Mouse (Mus musculus): ENCODE data around the gene Gorasp2. TPM values are rescaled to one million over a fixed set of nuclear protein-coding genes. Genes with fewer than 3 reads are reported as not detected.

Gorasp2 gene
- total RNA-seq (2021) = 100 to 1,000 TPM; 104 to 108 TPM

- DNase-seq = peak; percentile 96
These were observed at the start of gene Gorasp2 for GRCm38 (mm10) chr2:70660887-70661714. Gene Gorasp2 (plus strand): TSS chr2:70661576.

GRCm38 (mm10) chr2:70614745-70615351 lies 46.5 kb upstream of the Gorasp2 start:
- DNase-seq = no peak

- DNase-seq = no peak
These were observed 45.3 kb upstream of the Gorasp2 start for GRCm38 (mm10) chr2:70616076-70616475.

DNA sequence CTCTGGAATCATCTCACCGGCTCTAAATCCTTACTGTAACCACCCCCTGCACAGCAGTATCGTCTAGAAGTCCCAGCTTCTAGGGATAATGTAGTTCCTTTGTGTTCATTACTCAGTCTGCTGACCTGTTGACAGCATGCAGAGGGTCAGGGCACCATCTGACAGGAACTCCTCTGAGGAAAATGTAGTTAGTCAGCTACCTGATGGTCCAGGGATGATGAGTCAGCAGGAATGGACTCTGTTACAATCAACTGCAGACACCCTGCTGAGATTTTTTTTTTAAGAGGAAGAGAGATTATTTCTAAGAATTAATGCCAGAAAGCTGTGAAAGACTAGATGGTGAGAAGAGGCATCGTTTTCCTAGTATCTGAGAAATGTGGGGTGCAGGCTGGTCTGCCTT lies 44.8 kb upstream of the Gorasp2 start:
- no peak for DNase-seq

GRCm38 (mm10) chr2:70619232-70619835 lies 42.0 kb upstream of the Gorasp2 start:
- no peak for DNase-seq

- DNase-seq = peak; percentile 63 to 65
These were observed 41.2 kb upstream of the Gorasp2 start for GRCm38 (mm10) chr2:70620225-70620624.

DNA sequence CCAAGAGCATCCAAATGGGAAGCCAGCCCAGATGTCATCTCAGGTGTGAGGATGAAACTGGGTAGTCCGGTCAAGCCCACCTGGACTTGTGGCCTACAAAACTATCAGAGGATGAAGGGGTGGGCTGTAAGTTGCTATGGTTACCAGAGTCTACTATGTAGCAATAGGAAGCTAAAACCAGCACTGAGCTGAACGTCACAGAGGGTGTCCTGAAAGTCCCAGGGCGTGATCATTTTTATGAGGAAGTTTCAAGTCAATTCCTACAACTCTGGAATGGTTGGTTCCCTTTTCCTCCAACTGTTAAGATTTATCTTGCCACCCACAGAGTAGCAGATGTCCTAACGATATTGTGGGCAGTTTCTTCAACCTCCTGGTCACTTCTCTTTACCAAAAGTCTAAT lies 39.1 kb upstream of the Gorasp2 start:
- no peak for DNase-seq

DNA sequence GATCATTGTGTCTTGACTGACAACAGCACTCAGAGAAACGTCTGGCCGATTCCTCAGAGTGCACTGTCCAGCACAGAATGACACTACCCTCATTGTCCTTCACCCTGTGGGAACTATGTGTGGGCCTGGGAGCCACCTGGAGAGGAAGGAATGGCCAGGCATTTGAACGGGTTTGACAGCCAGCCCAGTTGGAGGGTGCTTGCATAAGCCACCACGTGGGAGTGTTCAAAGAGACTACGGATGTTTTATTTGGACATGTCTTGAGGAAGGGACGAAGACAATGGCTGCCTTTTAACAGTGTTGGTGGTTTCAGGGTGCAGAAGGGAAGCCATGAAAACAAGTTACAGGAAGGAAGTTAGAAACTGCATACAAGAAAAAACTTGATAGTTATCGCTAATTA lies 35.6 kb upstream of the Gorasp2 start:
- DNase-seq = no peak

DNA sequence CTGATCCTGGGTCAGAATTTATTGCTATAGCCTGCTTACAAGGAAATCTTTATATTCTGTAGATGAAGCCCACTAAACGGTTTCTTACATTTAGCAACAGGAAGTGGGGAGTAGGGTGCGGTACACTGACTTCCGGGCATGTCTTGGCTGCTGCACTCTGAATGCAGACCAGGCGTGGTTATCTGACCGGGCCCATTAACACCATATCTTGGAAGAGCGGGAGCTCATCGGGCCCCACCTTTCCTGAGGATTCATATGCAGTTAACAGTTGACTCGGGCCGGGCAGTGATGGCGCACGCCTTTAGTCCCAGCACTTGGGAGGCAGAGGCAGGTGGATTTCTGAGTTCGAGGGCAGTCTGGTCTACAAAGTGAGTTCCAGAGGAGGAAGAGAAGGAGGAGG lies 33.0 kb upstream of the Gorasp2 start:
- DNase-seq = no peak

DNA sequence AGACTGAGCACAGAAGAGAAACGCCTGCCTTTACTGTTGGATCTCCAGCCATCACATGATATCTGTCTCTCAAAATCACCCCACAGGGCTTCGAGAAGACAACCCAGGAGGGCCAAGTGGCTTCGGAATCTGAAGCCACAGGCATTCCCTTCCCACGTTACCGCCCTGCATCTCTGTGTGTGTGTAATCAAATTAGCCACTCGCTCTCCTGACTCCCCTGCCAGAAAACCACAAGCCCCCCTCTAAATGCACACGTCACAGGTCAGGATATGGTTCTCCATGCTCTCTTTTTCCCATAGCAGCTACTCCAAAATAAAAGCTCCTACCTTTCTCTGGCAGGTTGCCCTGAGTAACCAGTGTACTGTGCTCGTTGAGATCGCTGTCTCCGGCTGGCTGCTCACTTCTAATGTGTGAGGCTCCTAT lies 32.0 kb upstream of the Gorasp2 start:
- peak in 1 of 2 experiments; percentile 7 for DNase-seq

DNA sequence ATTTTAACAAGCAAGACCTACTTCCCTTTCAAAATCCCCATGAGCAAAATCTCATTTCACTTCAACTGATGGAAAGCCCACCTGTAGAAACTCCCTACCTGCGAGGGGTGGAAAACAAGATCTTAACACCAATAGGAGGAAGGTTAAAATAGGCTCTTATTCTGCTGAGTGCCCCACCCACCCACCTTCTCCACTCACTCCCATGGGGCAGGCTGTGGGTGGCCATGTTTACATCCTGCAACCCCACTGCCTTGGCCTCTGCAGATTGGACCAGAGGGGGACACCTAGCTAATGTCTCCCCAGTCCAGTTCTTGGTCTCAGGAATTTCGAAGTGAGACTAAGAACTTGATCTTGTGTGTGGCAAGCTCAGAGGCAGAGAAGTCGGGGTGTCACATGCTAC lies 31.5 kb upstream of the Gorasp2 start:
- no peak for DNase-seq

DNA sequence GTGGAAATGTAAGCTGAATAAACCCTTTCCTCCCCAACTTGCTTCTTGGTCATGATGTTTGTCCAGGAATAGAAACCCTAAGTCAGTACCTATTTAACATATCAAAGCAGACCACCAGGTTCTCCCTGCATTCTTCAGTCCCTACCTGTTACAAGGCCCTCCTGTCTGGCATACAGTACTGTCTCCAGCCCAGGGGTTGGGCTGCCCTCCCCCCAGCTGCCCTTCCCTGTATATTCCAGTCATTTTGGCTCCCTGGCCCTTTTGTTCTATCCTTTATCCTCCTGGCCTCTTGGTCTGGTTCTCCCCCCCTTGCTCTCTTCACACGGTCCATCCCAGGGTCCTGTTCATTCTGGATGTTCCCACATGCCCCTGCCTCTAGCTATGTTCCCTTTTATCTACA lies 30.1 kb upstream of the Gorasp2 start:
- DNase-seq = no peak

DNA sequence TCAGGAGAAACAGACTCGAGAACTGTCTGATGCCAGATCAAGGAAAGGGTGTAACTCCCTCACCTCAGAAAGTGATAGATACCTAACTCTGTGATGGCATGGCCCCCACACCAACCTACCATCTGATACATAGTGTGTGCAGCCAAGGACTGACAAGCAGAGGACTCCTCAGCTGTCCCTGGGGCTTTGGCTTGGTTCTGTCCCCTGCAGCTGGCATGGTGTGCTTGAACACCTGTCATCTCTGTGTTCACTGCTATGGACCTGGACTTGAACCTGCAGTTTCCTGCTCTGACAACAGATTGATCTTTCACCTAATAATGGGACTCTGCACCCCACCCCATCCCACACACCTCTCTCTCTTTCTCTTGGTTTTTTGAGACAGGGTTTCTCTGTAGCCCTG lies 29.0 kb upstream of the Gorasp2 start:
- no peak for DNase-seq

DNA sequence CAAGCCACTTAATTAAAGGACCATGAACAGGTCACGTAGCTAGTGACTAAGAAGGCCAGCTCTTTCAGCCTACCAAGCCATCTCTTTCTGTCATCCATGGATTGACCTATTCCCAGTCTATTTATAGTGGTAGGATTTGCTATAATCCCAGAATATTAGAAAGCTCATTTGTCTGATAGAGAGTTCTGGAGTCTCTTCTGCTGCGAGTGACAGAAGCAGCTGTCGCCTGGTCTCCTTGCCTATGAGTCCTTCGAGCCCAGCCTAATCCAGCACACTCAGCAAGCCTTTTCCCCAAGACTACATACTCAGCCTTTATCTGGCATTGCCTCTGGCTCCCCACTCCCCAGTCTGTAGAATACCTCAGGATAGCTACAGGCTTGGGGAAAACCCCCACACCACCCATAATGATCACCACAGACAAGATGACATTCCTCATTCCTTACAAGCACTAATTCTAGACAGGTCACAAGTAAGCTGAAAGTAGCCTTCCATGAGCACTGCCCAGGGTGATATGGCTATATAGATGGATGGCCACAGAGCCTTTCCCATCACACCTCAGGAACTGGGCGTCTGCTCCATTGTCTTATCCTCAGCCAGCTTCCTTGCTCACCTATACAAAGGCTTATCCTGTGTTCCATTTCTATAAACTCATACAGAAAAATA lies 27.2 kb upstream of the Gorasp2 start:
- DNase-seq = no peak

GRCm38 (mm10) chr2:70640968-70641367 lies 20.4 kb upstream of the Gorasp2 start:
- no peak for DNase-seq

- DNase-seq = no peak
These were observed 18.3 kb upstream of the Gorasp2 start for GRCm38 (mm10) chr2:70642971-70643565.

GRCm38 (mm10) chr2:70645266-70645780 lies 16.1 kb upstream of the Gorasp2 start:
- DNase-seq = no peak

- no peak for DNase-seq
These were observed 13.7 kb upstream of the Gorasp2 start for GRCm38 (mm10) chr2:70647681-70648080.

- DNase-seq = no peak
These were observed 13.1 kb upstream of the Gorasp2 start for GRCm38 (mm10) chr2:70648271-70648670.

- no peak for DNase-seq
These were observed 11.9 kb upstream of the Gorasp2 start for GRCm38 (mm10) chr2:70649471-70649870.

- DNase-seq = no peak
These were observed 9.6 kb upstream of the Gorasp2 start for GRCm38 (mm10) chr2:70651820-70652219.

DNA sequence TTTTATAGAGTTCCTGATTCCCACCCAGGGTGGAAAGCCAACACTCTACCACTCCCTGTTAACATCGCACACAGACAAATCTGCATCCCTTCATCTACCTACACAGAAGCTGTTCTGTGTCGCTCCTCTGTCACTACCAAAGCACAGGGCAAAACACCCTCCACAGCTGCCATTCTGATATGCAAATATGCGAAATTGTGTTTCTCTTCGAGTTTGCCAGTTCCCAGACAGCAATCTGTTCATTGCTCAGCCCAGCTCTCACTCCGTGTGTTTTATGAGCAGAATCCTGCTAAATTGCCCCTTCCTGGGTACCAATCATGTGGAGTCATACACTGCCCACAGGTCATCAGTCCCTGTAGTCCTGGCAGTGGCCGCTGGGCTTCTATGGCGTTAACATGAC lies 4.3 kb upstream of the Gorasp2 start:
- peak in 1 of 2 experiments; percentile 24 for DNase-seq
